Mouse (Mus musculus): ENCODE measurements around the gene Hoxa1. TPM values are rescaled to one million over a fixed set of nuclear protein-coding genes. Genes with fewer than 3 reads are reported as not detected.

The Hoxa1 gene
- polyA plus RNA-seq, 1 experiment from 2014 or later: 1.4 TPM

- 10% methylated on average over 6 of the region's 6 CpGs for WGBS
- H3K27me3 ChIP-seq (replicated peaks; ENCODE audit: control insufficient read depth, insufficient read depth, low read length): peaks cover 99% of the 10 kb centered on the region
Measured at GRCm38 (mm10) chr6:52184668-52185067, 26.6 kb upstream of the Hoxa1 start.

DNA sequence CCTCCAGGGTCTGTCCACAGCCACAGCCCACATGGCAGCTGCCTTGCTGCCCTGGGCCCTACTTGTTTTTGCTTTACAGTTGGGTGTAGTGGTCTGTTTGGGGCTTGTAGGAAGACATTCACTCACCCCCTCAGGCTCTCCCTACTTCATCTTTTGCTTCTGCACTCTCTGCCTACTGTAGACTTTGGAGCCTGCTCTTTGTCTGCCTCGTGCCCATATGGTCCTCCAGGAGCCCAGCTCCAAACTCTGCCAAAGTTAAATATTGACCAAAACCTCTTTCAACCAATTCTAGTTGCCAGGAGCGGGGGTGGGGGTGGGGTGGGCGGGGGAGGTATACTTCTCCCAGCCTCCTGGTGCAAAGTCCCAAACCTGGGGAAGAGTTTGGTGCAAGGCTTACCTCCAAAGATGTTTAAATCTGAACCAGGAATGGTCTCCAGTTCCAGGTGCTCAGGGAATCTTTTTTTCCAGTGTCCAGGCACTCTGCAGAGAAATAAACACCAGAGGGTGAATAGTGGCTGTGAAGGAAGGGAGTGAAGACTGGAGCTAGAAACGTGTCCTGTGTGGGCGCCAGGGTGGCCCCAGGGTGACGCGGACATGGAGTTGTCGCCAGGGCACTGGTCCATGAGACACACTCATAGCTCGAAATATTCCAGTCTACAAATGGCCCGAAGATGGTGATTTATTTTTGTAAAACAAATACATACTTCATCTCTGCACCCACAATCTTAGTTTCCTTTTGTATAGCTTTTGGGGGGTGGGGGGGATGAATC, 25.4 kb upstream of the Hoxa1 start:
- Histone ChIP-seq H3K27me3 (replicated peaks; ENCODE audit: control insufficient read depth, insufficient read depth, low read length) (peaks cover 99% of the 10 kb centered on the region), H3K27ac (replicated peaks; ENCODE audit: low read depth, low read length) (no peak overlapping the region), H3K4me3 (ENCODE audit: low read depth, low read length) (no peak overlapping the region), H3K9ac (ENCODE audit: low read depth, low read length) (no peak overlapping the region), H3K4me2 (ENCODE audit: low read depth, low read length) (no peak overlapping the region), H3K9me3 (ENCODE audit: control insufficient read depth, low read length) (no peaks in the 10 kb centered on the region), H3K4me1 (ENCODE audit: control insufficient read depth, insufficient read depth, low read length) (no peaks in the 10 kb centered on the region), H3K36me3 (ENCODE audit: control insufficient read depth, insufficient read depth, low read length) (no peaks in the 10 kb centered on the region)
- no peak for DNase-seq (ENCODE audit: low spot score)
- WGBS: 13% methylated on average over 10 of the region's 10 CpGs
- no peak for ATAC-seq (ENCODE audit: low read depth)

More at GRCm38 (mm10) chr6:52184668-52185067, 26.6 kb upstream of the Hoxa1 start:
- ATAC-seq (ENCODE audit: low read depth): no peak
- Histone ChIP-seq H3K9ac (ENCODE audit: low read depth, low read length) (no peak overlapping the region), H3K4me3 (ENCODE audit: low read depth, low read length) (no peak overlapping the region), H3K4me2 (ENCODE audit: low read depth, low read length) (no peak overlapping the region), H3K4me1 (ENCODE audit: control insufficient read depth, insufficient read depth, low read length) (no peaks in the 10 kb centered on the region), H3K9me3 (ENCODE audit: control insufficient read depth, low read length) (no peaks in the 10 kb centered on the region), H3K27ac (replicated peaks; ENCODE audit: low read depth, low read length) (no peak overlapping the region), H3K36me3 (ENCODE audit: control insufficient read depth, insufficient read depth, low read length) (no peaks in the 10 kb centered on the region)
- no peak for DNase-seq (ENCODE audit: low spot score)

- H3K4me3 ChIP-seq (ENCODE audit: low read depth, low read length): no peak overlapping the region
- ATAC-seq (ENCODE audit: low read depth): no peak
- no peak overlapping the region for H3K27ac ChIP-seq (replicated peaks; ENCODE audit: low read depth, low read length)
- H3K4me2 ChIP-seq (ENCODE audit: low read depth, low read length): no peak overlapping the region
- no peak for DNase-seq (ENCODE audit: low spot score)
- H3K36me3 ChIP-seq (ENCODE audit: control insufficient read depth, insufficient read depth, low read length): no peaks in the 10 kb centered on the region
- H3K4me1 ChIP-seq (ENCODE audit: control insufficient read depth, insufficient read depth, low read length): no peaks in the 10 kb centered on the region
- H3K9me3 ChIP-seq (ENCODE audit: control insufficient read depth, low read length): no peaks in the 10 kb centered on the region
- WGBS: 38% methylated on average over 1 of the region's 1 CpGs
- peaks cover 98% of the 10 kb centered on the region for H3K27me3 ChIP-seq (replicated peaks; ENCODE audit: control insufficient read depth, insufficient read depth, low read length)
- H3K9ac ChIP-seq (ENCODE audit: low read depth, low read length): no peak overlapping the region
Measured at GRCm38 (mm10) chr6:52182793-52183192, 24.7 kb upstream of the Hoxa1 start.

DNA sequence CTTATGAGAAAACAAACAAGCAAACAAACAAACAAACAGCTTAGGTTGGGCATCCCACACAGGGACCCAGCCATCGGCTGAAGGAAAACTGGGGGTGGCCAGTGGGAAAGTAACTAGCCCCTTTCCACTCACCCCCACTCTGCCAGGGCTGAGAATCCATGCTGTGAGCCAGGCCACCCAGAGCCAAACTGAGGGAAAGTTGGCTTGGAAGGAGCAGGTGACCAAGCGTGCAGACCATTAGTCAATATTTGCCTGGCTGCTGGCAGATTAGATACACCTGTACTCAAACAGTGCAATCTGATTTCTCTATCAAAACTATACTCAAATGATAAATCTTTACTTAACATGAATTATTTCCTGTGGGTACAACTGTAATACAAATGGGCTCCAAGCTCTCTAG, 23.9 kb upstream of the Hoxa1 start:
- Histone ChIP-seq H3K27me3 (replicated peaks; ENCODE audit: control insufficient read depth, insufficient read depth, low read length) (peaks cover 98% of the 10 kb centered on the region), H3K4me1 (ENCODE audit: control insufficient read depth, insufficient read depth, low read length) (no peaks in the 10 kb centered on the region), H3K4me3 (ENCODE audit: low read depth, low read length) (no peak overlapping the region), H3K9me3 (ENCODE audit: control insufficient read depth, low read length) (no peaks in the 10 kb centered on the region), H3K36me3 (ENCODE audit: control insufficient read depth, insufficient read depth, low read length) (no peaks in the 10 kb centered on the region), H3K4me2 (ENCODE audit: low read depth, low read length) (no peak overlapping the region), H3K27ac (replicated peaks; ENCODE audit: low read depth, low read length) (no peak overlapping the region), H3K9ac (ENCODE audit: low read depth, low read length) (no peak overlapping the region)
- no peak for ATAC-seq (ENCODE audit: low read depth)
- WGBS: 25% methylated on average over 2 of the region's 2 CpGs
- DNase-seq (ENCODE audit: low spot score): no peak

- H3K27ac ChIP-seq (replicated peaks; ENCODE audit: low read depth, low read length): no peak overlapping the region
Measured at GRCm38 (mm10) chr6:52180726-52181125, 22.6 kb upstream of the Hoxa1 start.

GRCm38 (mm10) chr6:52180213-52180710, 22.1 kb upstream of the Hoxa1 start:
- H3K9me3 ChIP-seq (ENCODE audit: control insufficient read depth, low read length): no peaks in the 10 kb centered on the region
- WGBS: 5% methylated on average over 11 of the region's 11 CpGs
- peak overlapping the region; percentile 0; the same call in 1 of the 2 replicates for H3K4me3 ChIP-seq (ENCODE audit: low read depth, low read length)
- H3K27me3 ChIP-seq (replicated peaks; ENCODE audit: control insufficient read depth, insufficient read depth, low read length): peaks cover 98% of the 10 kb centered on the region
- no peaks in the 10 kb centered on the region for H3K36me3 ChIP-seq (ENCODE audit: control insufficient read depth, insufficient read depth, low read length)
- ATAC-seq (ENCODE audit: low read depth): no peak
- DNase-seq (ENCODE audit: low spot score): no peak
- peak overlapping the region; percentile 29; the same call in 1 of the 2 replicates for H3K4me2 ChIP-seq (ENCODE audit: low read depth, low read length)
- no peak overlapping the region for H3K9ac ChIP-seq (ENCODE audit: low read depth, low read length)
- H3K27ac ChIP-seq (replicated peaks; ENCODE audit: low read depth, low read length): no peak overlapping the region
- H3K4me1 ChIP-seq (ENCODE audit: control insufficient read depth, insufficient read depth, low read length): no peaks in the 10 kb centered on the region

More at GRCm38 (mm10) chr6:52180726-52181125, 22.6 kb upstream of the Hoxa1 start:
- no peaks in the 10 kb centered on the region for H3K36me3 ChIP-seq (ENCODE audit: control insufficient read depth, insufficient read depth, low read length)
- peaks cover 98% of the 10 kb centered on the region for H3K27me3 ChIP-seq (replicated peaks; ENCODE audit: control insufficient read depth, insufficient read depth, low read length)
- H3K9me3 ChIP-seq (ENCODE audit: control insufficient read depth, low read length): no peaks in the 10 kb centered on the region
- no peak overlapping the region for H3K9ac ChIP-seq (ENCODE audit: low read depth, low read length)
- 13% methylated on average over 3 of the region's 3 CpGs for WGBS
- no peaks in the 10 kb centered on the region for H3K4me1 ChIP-seq (ENCODE audit: control insufficient read depth, insufficient read depth, low read length)
- ATAC-seq (ENCODE audit: low read depth) (no peak), DNase-seq (ENCODE audit: low spot score) (no peak)
- H3K4me2 ChIP-seq (ENCODE audit: low read depth, low read length): no peak overlapping the region
- H3K4me3 ChIP-seq (ENCODE audit: low read depth, low read length): no peak overlapping the region

DNA sequence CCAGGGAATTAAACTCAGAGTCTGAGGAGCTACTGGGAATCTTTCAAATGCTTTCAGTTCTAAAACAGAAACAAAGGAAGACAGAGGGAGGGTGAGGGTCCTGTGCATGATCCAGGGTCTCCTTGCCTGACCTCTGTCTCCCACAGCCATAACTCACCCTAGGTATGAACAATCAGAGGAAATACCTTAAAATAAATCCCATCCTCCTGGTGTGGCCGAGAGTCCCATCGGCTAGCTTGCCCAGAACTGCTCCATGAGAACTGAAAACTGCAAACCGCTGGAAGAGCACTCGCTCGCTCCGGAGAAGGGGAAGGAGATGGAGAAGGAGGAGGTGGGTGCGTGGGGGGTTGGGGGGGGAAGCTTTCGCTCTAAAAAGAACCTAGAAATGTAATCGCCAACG, 21.6 kb upstream of the Hoxa1 start:
- ATAC-seq (ENCODE audit: low read depth) (no peak), DNase-seq (ENCODE audit: low spot score) (no peak)
- no peak overlapping the region for H3K27ac ChIP-seq (replicated peaks; ENCODE audit: low read depth, low read length)
- no peak overlapping the region for H3K9ac ChIP-seq (ENCODE audit: low read depth, low read length)
- H3K4me3 ChIP-seq (ENCODE audit: low read depth, low read length): peak overlapping the region; percentile 0; the same call in 1 of the 2 replicates
- peaks cover 98% of the 10 kb centered on the region for H3K27me3 ChIP-seq (replicated peaks; ENCODE audit: control insufficient read depth, insufficient read depth, low read length)
- peak overlapping the region; percentile 29; the same call in 1 of the 2 replicates for H3K4me2 ChIP-seq (ENCODE audit: low read depth, low read length)
- WGBS: 2% methylated on average over 10 of the region's 10 CpGs
- H3K4me1 ChIP-seq (ENCODE audit: control insufficient read depth, insufficient read depth, low read length): no peaks in the 10 kb centered on the region
- H3K36me3 ChIP-seq (ENCODE audit: control insufficient read depth, insufficient read depth, low read length): no peaks in the 10 kb centered on the region
- no peaks in the 10 kb centered on the region for H3K9me3 ChIP-seq (ENCODE audit: control insufficient read depth, low read length)

DNA sequence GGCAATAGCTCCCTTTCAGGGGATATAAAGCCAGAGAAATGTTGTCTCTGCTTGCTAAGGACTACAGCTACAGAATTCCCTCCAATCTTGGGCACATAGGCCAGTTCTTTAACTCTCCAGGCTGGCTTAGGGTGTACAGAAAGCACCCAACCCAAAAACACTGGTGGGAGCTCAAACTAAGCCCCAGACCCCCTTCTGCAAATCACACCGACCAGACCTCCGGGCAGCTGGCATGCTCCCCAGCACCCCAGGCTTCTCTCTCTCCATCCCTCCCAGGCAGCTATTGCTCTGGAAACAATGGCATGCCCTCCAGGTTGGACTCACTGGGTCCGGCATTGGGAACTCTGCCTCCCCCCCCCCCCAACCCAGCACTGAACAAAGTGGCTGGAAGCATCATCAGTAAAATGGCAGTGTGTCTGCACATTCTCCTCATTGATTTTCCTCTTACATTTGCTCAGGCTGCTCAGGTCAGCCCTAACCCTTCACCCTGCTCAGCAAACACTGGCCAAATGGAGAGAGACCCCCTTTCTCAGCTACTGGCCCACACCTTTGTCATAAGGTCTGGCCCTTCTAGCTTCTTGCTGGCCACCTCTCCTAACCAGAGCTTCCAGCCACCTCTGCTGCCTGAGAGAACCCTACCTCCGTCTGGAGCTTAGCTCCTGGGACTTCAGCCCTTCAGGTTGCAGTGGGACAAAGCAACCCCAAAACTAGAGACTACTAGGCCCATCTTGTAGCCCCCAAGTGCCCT, 21.0 kb upstream of the Hoxa1 start:
- Histone ChIP-seq H3K4me3 (ENCODE audit: low read depth, low read length) (peak overlapping the region; percentile 0; the same call in 1 of the 2 replicates), H3K27me3 (replicated peaks; ENCODE audit: control insufficient read depth, insufficient read depth, low read length) (peaks cover 98% of the 10 kb centered on the region), H3K4me2 (ENCODE audit: low read depth, low read length) (peak overlapping the region; percentile 29; the same call in 1 of the 2 replicates), H3K9ac (ENCODE audit: low read depth, low read length) (no peak overlapping the region; the same call in 1 of the 2 replicates), H3K9me3 (ENCODE audit: control insufficient read depth, low read length) (no peaks in the 10 kb centered on the region), H3K4me1 (ENCODE audit: control insufficient read depth, insufficient read depth, low read length) (no peaks in the 10 kb centered on the region), H3K36me3 (ENCODE audit: control insufficient read depth, insufficient read depth, low read length) (no peaks in the 10 kb centered on the region), H3K27ac (replicated peaks; ENCODE audit: low read depth, low read length) (no peak overlapping the region)
- 1% methylated on average over 4 of the region's 4 CpGs for WGBS
- no peak for ATAC-seq (ENCODE audit: low read depth)
- DNase-seq (ENCODE audit: low spot score): no peak
